Mouse (Mus musculus): ENCODE measurements at regions not wholly inside any gene's neighbourhood (a gene's known extent, or its start where the extent isn't known, plus 50 kb on each side); places are given as distances from the start of the nearest gene placed in this dataset.

GRCm38 (mm10) chr17:47226391-47226790, 142.3 kb upstream of the Mrps10 start:
- no peak for TF ChIP-seq CTCF (IDR thresholded peaks at IDR 0.05; ENCODE audit: low read depth)
- Histone ChIP-seq H3K36me3 (ENCODE audit: insufficient read depth) (peaks cover 17% of the 10 kb centered on the region), H3K9me3 (ENCODE audit: low read depth, low read length) (0 out of 2 replicates have a peak, but pooled peaks cover 4% of the 10 kb centered on the region), H3K9ac (no peak overlapping the region), H3K27ac (ENCODE audit: low read depth) (peak overlapping the region; percentile 2; the same call in 1 of the 2 replicates), H3K4me1 (ENCODE audit: insufficient read depth) (no peaks in the 10 kb centered on the region), H3K4me2 (no peak overlapping the region), H3K27me3 (ENCODE audit: insufficient read depth, low read length) (no peaks in the 10 kb centered on the region), H3K4me3 (ENCODE audit: low read depth, low read length) (no peak overlapping the region)
- DNase-seq (no peak), ATAC-seq (ENCODE audit: insufficient read depth) (no peak)
- 78% methylated on average over 11 of the region's 11 CpGs for WGBS

- DNase-seq, result peak; percentile 56
- WGBS, result 66% methylated on average over 18 of the region's 18 CpGs
- Histone ChIP-seq H3K4me2 (no peak overlapping the region), H3K4me1 (ENCODE audit: insufficient read depth) (no peaks in the 10 kb centered on the region), H3K9me3 (ENCODE audit: low read depth, low read length) (0 out of 2 replicates have a peak, but pooled peaks cover 4% of the 10 kb centered on the region), H3K27me3 (ENCODE audit: insufficient read depth, low read length) (no peaks in the 10 kb centered on the region), H3K9ac (no peak overlapping the region), H3K36me3 (ENCODE audit: insufficient read depth) (peaks cover 13% of the 10 kb centered on the region), H3K27ac (ENCODE audit: low read depth) (peak overlapping the region; percentile 2; the same call in 1 of the 2 replicates), H3K4me3 (ENCODE audit: low read depth, low read length) (no peak overlapping the region)
- no peak for TF ChIP-seq CTCF (IDR thresholded peaks at IDR 0.05; ENCODE audit: low read depth)
- ATAC-seq (ENCODE audit: insufficient read depth), result peak; percentile 35; the same call in 1 of the 2 replicates
Measured at GRCm38 (mm10) chr17:47225306-47226269, 143.1 kb upstream of the Mrps10 start.

GRCm38 (mm10) chr17:47221068-47221796, 147.5 kb upstream of the Mrps10 start:
- no peaks in the 10 kb centered on the region for H3K9me3 ChIP-seq (ENCODE audit: low read depth, low read length)
- no peaks in the 10 kb centered on the region for H3K27me3 ChIP-seq (ENCODE audit: insufficient read depth, low read length)
- H3K4me1 ChIP-seq (ENCODE audit: insufficient read depth), result no peaks in the 10 kb centered on the region
- peaks cover 4% of the 10 kb centered on the region; the same call in 1 of the 2 replicates for H3K36me3 ChIP-seq (ENCODE audit: insufficient read depth)
- no peak overlapping the region for H3K27ac ChIP-seq (ENCODE audit: low read depth)
- WGBS, result 85% methylated on average over 14 of the region's 14 CpGs
- no peak overlapping the region for H3K4me2 ChIP-seq
- ATAC-seq (ENCODE audit: insufficient read depth) (no peak), DNase-seq (no peak)
- H3K9ac ChIP-seq, result no peak overlapping the region
- TF ChIP-seq CTCF (IDR thresholded peaks at IDR 0.05; ENCODE audit: low read depth), result no peak
- no peak overlapping the region for H3K4me3 ChIP-seq (ENCODE audit: low read depth, low read length)

- Histone ChIP-seq H3K4me3 (ENCODE audit: low read depth, low read length) (no peak overlapping the region), H3K9ac (no peak overlapping the region), H3K27ac (ENCODE audit: low read depth) (no peak overlapping the region), H3K4me2 (no peak overlapping the region), H3K27me3 (ENCODE audit: insufficient read depth, low read length) (no peaks in the 10 kb centered on the region), H3K4me1 (ENCODE audit: insufficient read depth) (no peaks in the 10 kb centered on the region), H3K36me3 (ENCODE audit: insufficient read depth) (peaks cover 4% of the 10 kb centered on the region; the same call in 1 of the 2 replicates), H3K9me3 (ENCODE audit: low read depth, low read length) (no peaks in the 10 kb centered on the region)
- ATAC-seq (ENCODE audit: insufficient read depth) (no peak), DNase-seq (no peak)
- 89% methylated on average over 2 of the region's 2 CpGs for WGBS
- TF ChIP-seq CTCF (IDR thresholded peaks at IDR 0.05; ENCODE audit: low read depth), result no peak
Measured at GRCm38 (mm10) chr17:47219846-47220245, 148.8 kb upstream of the Mrps10 start.

GRCm38 (mm10) chr17:47216490-47216889, 152.2 kb upstream of the Mrps10 start:
- Histone ChIP-seq H3K9ac (no peak overlapping the region), H3K9me3 (ENCODE audit: low read depth, low read length) (no peaks in the 10 kb centered on the region), H3K4me1 (ENCODE audit: insufficient read depth) (no peaks in the 10 kb centered on the region), H3K4me2 (no peak overlapping the region), H3K27ac (ENCODE audit: low read depth) (no peak overlapping the region), H3K27me3 (ENCODE audit: insufficient read depth, low read length) (no peaks in the 10 kb centered on the region), H3K36me3 (ENCODE audit: insufficient read depth) (peaks cover 4% of the 10 kb centered on the region; the same call in 1 of the 2 replicates), H3K4me3 (ENCODE audit: low read depth, low read length) (no peak overlapping the region)
- no peak for DNase-seq
- no peak for TF ChIP-seq CTCF (IDR thresholded peaks at IDR 0.05; ENCODE audit: low read depth)
- 90% methylated on average over 3 of the region's 3 CpGs for WGBS
- no peak for ATAC-seq (ENCODE audit: insufficient read depth)

GRCm38 (mm10) chr17:47215841-47216240, 152.8 kb upstream of the Mrps10 start:
- no peak overlapping the region for H3K27ac ChIP-seq (ENCODE audit: low read depth)
- no peak for TF ChIP-seq CTCF (IDR thresholded peaks at IDR 0.05; ENCODE audit: low read depth)
- no peaks in the 10 kb centered on the region for H3K9me3 ChIP-seq (ENCODE audit: low read depth, low read length)
- 77% methylated on average over 2 of the region's 2 CpGs for WGBS
- no peaks in the 10 kb centered on the region for H3K4me1 ChIP-seq (ENCODE audit: insufficient read depth)
- H3K27me3 ChIP-seq (ENCODE audit: insufficient read depth, low read length), result no peaks in the 10 kb centered on the region
- H3K4me3 ChIP-seq (ENCODE audit: low read depth, low read length), result no peak overlapping the region
- peaks cover 2% of the 10 kb centered on the region; the same call in 1 of the 2 replicates for H3K36me3 ChIP-seq (ENCODE audit: insufficient read depth)
- no peak for DNase-seq
- ATAC-seq (ENCODE audit: insufficient read depth), result no peak
- no peak overlapping the region for H3K9ac ChIP-seq
- no peak overlapping the region for H3K4me2 ChIP-seq

GRCm38 (mm10) chr17:47214111-47214510, 154.6 kb upstream of the Mrps10 start:
- no peak overlapping the region for H3K27ac ChIP-seq (ENCODE audit: low read depth)
- 87% methylated on average over 8 of the region's 8 CpGs for WGBS

More at GRCm38 (mm10) chr17:47214111-47214510, 154.6 kb upstream of the Mrps10 start:
- no peak for TF ChIP-seq CTCF (IDR thresholded peaks at IDR 0.05; ENCODE audit: low read depth)
- Histone ChIP-seq H3K4me3 (ENCODE audit: low read depth, low read length) (no peak overlapping the region), H3K4me1 (ENCODE audit: insufficient read depth) (no peaks in the 10 kb centered on the region), H3K9me3 (ENCODE audit: low read depth, low read length) (no peaks in the 10 kb centered on the region), H3K27me3 (ENCODE audit: insufficient read depth, low read length) (no peaks in the 10 kb centered on the region), H3K36me3 (ENCODE audit: insufficient read depth) (no peaks in the 10 kb centered on the region), H3K4me2 (no peak overlapping the region), H3K9ac (no peak overlapping the region)
- ATAC-seq (ENCODE audit: insufficient read depth), result no peak
- no peak for DNase-seq
